Mouse (Mus musculus) C2C12 (cell line): ENCODE measurements at regions not wholly inside any gene's neighbourhood (a gene's known extent, or its start where the extent isn't known, plus 50 kb on each side); places are given as distances from the start of the nearest gene placed in this dataset.

Experiments used
- H3K27me3 ChIP-seq: one replicate; pipeline ENCODE4 v1.6.1; 2011; ENCODE audit not compliant: control insufficient read depth, insufficient read depth, insufficient read length
- H3K36me3 ChIP-seq: one replicate; pipeline ENCODE4 v1.6.1; 2011; ENCODE audit not compliant: control insufficient read depth, insufficient read depth
- H3K4me3 ChIP-seq: one replicate; pipeline ENCODE4 v1.5.1; 2011; ENCODE audit warnings: mild to moderate bottlenecking, control low read depth; ENCODE audit not compliant: poor library complexity, insufficient read depth, severe bottlenecking
- H3K79me2 ChIP-seq: one replicate; pipeline ENCODE4 v1.6.1; 2011; ENCODE audit not compliant: control insufficient read depth, insufficient read depth
- H3K79me3 ChIP-seq: one replicate; pipeline ENCODE4 v1.6.1; 2011; ENCODE audit warnings: low read depth, control low read depth
- H3ac ChIP-seq: one replicate; pipeline ENCODE3; 2011; ENCODE audit warnings: low read depth; ENCODE audit not compliant: control insufficient read depth, insufficient read length
- CEBPB ChIP-seq: IDR thresholded peaks from one replicate; pipeline ENCODE4 v1.6.1; 2011; ENCODE audit warnings: low read depth, mild to moderate bottlenecking, control low read depth, moderate library complexity
- CTCF ChIP-seq: IDR thresholded peaks from one replicate; pipeline ENCODE4 v1.5.1; 2011; ENCODE audit not compliant: control insufficient read depth, insufficient read depth, insufficient read length
- FOSL1 ChIP-seq: IDR thresholded peaks from one replicate; pipeline ENCODE4 v1.8.0; 2011; ENCODE audit warnings: mild to moderate bottlenecking, low read length; ENCODE audit not compliant: poor library complexity, insufficient read depth, severe bottlenecking
- MAX ChIP-seq: IDR thresholded peaks from one replicate; pipeline ENCODE4 v1.6.1; 2011; ENCODE audit warnings: mild to moderate bottlenecking, control low read depth
- MYOD1 ChIP-seq: IDR thresholded peaks from one replicate; pipeline ENCODE4 v1.6.1; 2011; ENCODE audit warnings: low read depth; ENCODE audit not compliant: control insufficient read depth, insufficient read length
- MYOG ChIP-seq: IDR thresholded peaks from one replicate; pipeline ENCODE4 v1.6.1; 2011; ENCODE audit not compliant: control insufficient read depth, insufficient read length; ENCODE audit errors: extremely low read depth
- USF1 ChIP-seq: IDR thresholded peaks from one replicate; pipeline ENCODE4 v1.6.1; 2011; ENCODE audit warnings: low read depth, mild to moderate bottlenecking, control low read depth, moderate library complexity

- Histone ChIP-seq H3K4me3 (no peak overlapping the region), H3K27me3 (no peaks in the 10 kb centered on the region), H3ac (no peak overlapping the region), H3K79me3 (no peaks in the 10 kb centered on the region), H3K36me3 (no peaks in the 10 kb centered on the region), H3K79me2 (no peaks in the 10 kb centered on the region)
- TF ChIP-seq MYOD1: no peak
- no peak for TF ChIP-seq CTCF
- TF ChIP-seq CEBPB: no peak
- TF ChIP-seq MAX: no peak
- no peak for TF ChIP-seq MYOG
- TF ChIP-seq USF1: no peak
- no peak for TF ChIP-seq FOSL1
Observed at GRCm38 (mm10) chr8:10862442-10862841, 145.8 kb downstream of the Irs2 start.

DNA sequence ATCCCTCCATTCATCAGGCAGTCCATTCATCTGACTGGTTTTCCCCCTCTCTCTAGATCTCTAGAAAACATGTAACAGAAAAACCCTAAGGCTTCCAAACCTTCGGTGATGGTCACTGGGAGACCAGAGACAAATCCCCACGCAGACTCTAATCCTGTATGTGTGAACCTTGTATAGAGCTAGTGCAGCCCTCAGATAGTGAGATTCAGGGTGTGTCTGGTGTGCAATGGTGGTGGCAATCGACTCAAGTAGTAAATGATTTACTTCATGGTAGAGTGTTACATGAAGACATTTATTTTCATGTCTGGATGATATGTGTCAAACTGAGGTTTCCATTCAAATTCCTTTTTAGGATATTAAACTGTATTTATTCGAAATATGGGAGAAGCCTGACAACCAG, 147.4 kb downstream of the Irs2 start:
- Histone ChIP-seq H3K36me3 (no peaks in the 10 kb centered on the region), H3K27me3 (no peaks in the 10 kb centered on the region), H3K79me2 (no peaks in the 10 kb centered on the region), H3ac (no peak overlapping the region), H3K4me3 (no peak overlapping the region), H3K79me3 (no peaks in the 10 kb centered on the region)
- TF ChIP-seq CEBPB (no peak), MYOD1 (no peak), MAX (no peak), CTCF (no peak), MYOG (no peak), USF1 (no peak), FOSL1 (no peak)

DNA sequence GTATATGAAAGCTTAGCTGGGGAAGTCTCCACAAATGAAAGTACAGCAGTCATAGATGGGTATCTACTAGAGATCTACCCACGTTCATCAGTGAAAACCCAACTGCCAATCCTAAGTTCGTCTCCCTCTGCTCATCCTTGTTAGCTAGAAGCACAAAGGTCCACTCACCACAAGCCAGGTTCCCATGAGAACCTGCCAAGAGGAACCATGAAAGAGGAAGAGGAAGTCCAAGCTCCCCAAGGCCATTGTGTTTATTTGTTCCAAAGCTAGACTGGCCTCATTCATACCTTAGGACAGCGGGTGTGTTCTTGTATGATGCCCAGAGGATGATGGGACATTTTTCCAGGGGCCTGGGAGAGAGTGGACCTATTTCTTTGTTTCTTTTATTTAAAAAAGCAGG, 150.4 kb downstream of the Irs2 start:
- Histone ChIP-seq H3ac (no peak overlapping the region), H3K36me3 (no peaks in the 10 kb centered on the region), H3K79me2 (no peaks in the 10 kb centered on the region), H3K27me3 (peaks cover 4% of the 10 kb centered on the region), H3K79me3 (no peaks in the 10 kb centered on the region), H3K4me3 (no peak overlapping the region)
- TF ChIP-seq FOSL1 (no peak), MYOD1 (no peak), CEBPB (no peak), MAX (no peak), MYOG (no peak), CTCF (no peak), USF1 (no peak)

DNA sequence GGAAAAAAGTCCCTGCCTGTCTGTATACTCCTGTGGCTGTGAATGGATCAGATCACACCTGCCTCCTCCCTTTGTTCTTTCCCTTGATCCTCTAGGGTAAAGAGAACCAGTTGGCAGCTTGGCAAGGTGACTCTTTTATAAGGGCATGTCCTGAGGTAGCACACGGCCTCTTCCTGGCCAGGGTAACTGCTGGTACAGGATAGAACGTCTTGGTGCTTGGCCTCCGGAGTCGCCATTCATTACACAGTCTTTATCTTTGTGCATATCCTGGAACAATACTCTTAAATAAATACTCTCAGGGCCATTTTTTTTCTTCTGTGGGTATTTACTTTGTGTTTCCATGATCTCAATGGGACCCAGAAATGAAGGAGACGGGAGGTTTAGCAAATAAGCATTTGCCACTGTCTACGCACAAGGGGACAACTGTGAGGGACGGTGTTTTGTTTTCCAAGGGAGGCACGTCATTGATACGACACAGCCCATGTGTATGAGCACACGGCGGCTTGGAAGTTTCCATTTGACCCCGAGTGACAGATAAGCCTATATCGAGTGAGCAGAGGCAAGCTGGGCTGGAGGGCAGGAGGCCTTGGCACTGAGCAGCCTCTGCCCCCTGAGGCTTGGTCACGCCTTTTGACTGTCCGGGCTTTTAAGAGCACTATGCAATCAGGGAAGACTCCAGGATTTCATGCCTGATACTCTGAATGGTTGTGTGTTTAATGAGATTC, 151.1 kb downstream of the Irs2 start:
- Histone ChIP-seq H3ac (no peak overlapping the region), H3K36me3 (no peaks in the 10 kb centered on the region), H3K27me3 (peaks cover 4% of the 10 kb centered on the region), H3K79me3 (no peaks in the 10 kb centered on the region), H3K4me3 (no peak overlapping the region), H3K79me2 (no peaks in the 10 kb centered on the region)
- TF ChIP-seq FOSL1 (no peak), MYOD1 (no peak), CTCF (no peak), MAX (no peak), CEBPB (no peak), USF1 (no peak), MYOG (no peak)

GRCm38 (mm10) chr8:10855696-10856095, 152.6 kb downstream of the Irs2 start:
- Histone ChIP-seq H3K27me3 (peaks cover 4% of the 10 kb centered on the region), H3ac (no peak overlapping the region), H3K79me3 (no peaks in the 10 kb centered on the region), H3K79me2 (no peaks in the 10 kb centered on the region), H3K36me3 (no peaks in the 10 kb centered on the region), H3K4me3 (no peak overlapping the region)
- no peak for TF ChIP-seq MAX
- TF ChIP-seq CTCF: no peak
- TF ChIP-seq USF1: no peak
- TF ChIP-seq FOSL1: no peak
- TF ChIP-seq MYOD1: no peak
- no peak for TF ChIP-seq MYOG
- no peak for TF ChIP-seq CEBPB

GRCm38 (mm10) chr8:10855131-10855530, 153.1 kb downstream of the Irs2 start:
- no peak overlapping the region for H3ac ChIP-seq
- H3K36me3 ChIP-seq: no peaks in the 10 kb centered on the region

More at GRCm38 (mm10) chr8:10855131-10855530, 153.1 kb downstream of the Irs2 start:
- Histone ChIP-seq H3K79me2 (no peaks in the 10 kb centered on the region), H3K27me3 (peaks cover 4% of the 10 kb centered on the region), H3K79me3 (no peaks in the 10 kb centered on the region), H3K4me3 (no peak overlapping the region)
- TF ChIP-seq USF1 (no peak), CTCF (no peak)
